Mouse (Mus musculus) ES-E14 (cell line): ENCODE data around the gene Plekhg1. TPM values are rescaled to one million over a fixed set of nuclear protein-coding genes. Genes with fewer than 3 reads are reported as not detected.

Source experiments
- DNase-seq: peaks from one replicate; pipeline ENCODE4 v3.0.0-alpha.2; 2013; ENCODE audit warnings: low read depth, low spot score
- H3K27ac ChIP-seq: 2 replicates; pipeline ENCODE4 v1.5.1; 2012; ENCODE audit warnings: low read depth, mild to moderate bottlenecking, low read length, moderate library complexity, mixed read lengths; ENCODE audit not compliant: poor library complexity, insufficient read depth, severe bottlenecking
- H3K36me3 ChIP-seq: 2 replicates; pipeline ENCODE4 v1.6.1; 2012; ENCODE audit warnings: mild to moderate bottlenecking, low read length, moderate library complexity, mixed read lengths; ENCODE audit not compliant: control insufficient read depth, poor library complexity, insufficient read depth, severe bottlenecking
- H3K4me1 ChIP-seq, 2 experiments: fragments of 150-350 bp in 1 of 2; sonication (generic) in 1 of 2; 2 replicates each; pipeline ENCODE4 v1.6.1; 2012; ENCODE audit warnings: low read length in 2 of 2, mild to moderate bottlenecking in 1 of 2, mixed read lengths in 1 of 2; ENCODE audit not compliant: control insufficient read depth in 2 of 2, insufficient read depth in 2 of 2, poor library complexity in 1 of 2
- H3K4me3 ChIP-seq, 2 experiments: fragments of 150-350 bp in 1 of 2; sonication (generic) in 1 of 2; 2 replicates each; pipeline ENCODE4 v1.5.1; 2012; ENCODE audit warnings: low read length in 2 of 2, low read depth in 1 of 2, mild to moderate bottlenecking in 1 of 2, mixed read lengths in 1 of 2; ENCODE audit not compliant: insufficient read depth in 1 of 2, poor library complexity in 1 of 2, severe bottlenecking in 1 of 2
- H3K9ac ChIP-seq: 2 replicates; pipeline ENCODE4 v1.6.1; 2012; ENCODE audit warnings: low read depth, mild to moderate bottlenecking, low read length, mixed read lengths; ENCODE audit not compliant: poor library complexity, insufficient read depth, severe bottlenecking
- H3K9me3 ChIP-seq: fragments of 150-350 bp; sonication (generic); 2 replicates; pipeline ENCODE4 v1.6.1; 2012; ENCODE audit warnings: low read depth, mild to moderate bottlenecking, low read length; ENCODE audit not compliant: control insufficient read depth, insufficient read depth
- CHD2 ChIP-seq: IDR thresholded peaks from 2 replicates; pipeline ENCODE4 v1.6.1; 2014; ENCODE audit warnings: mild to moderate bottlenecking, low read depth, low read length, inconsistent platforms
- HCFC1 ChIP-seq: IDR thresholded peaks from 2 replicates; pipeline ENCODE4 v1.6.1; 2012; ENCODE audit warnings: low read length, inconsistent platforms, borderline replicate concordance; ENCODE audit not compliant: insufficient read depth
- MAFK ChIP-seq: IDR thresholded peaks from 2 replicates; pipeline ENCODE4 v1.6.1; 2014; ENCODE audit warnings: mild to moderate bottlenecking, low read depth, low read length, inconsistent platforms; ENCODE audit not compliant: insufficient read depth
- ZC3H11A ChIP-seq: IDR thresholded peaks from 2 replicates; pipeline ENCODE4 v1.6.1; 2012; ENCODE audit warnings: low read depth, mild to moderate bottlenecking, inconsistent platforms, low read length, borderline replicate concordance
- ZNF384 ChIP-seq: IDR thresholded peaks from 2 replicates; pipeline ENCODE4 v1.6.1; 2012; ENCODE audit warnings: low read depth, low read length, inconsistent platforms
- in situ Hi-C, 2 experiments: fragments of 600-800 bp; cut with MboI; formaldehyde crosslinking; loops; one replicate each; pipeline ENCODE4 v1.15.1; 2025; ENCODE audit warnings: low sequenced_read_pairs in 2 of 2, inconsistent platforms in 1 of 2; ENCODE audit not compliant: unreplicated experiment in 2 of 2
- total RNA-seq: library from RNA; depleted of rRNA; stranded (reverse); fragments of 300-350 nt; gene quantifications from 2 replicates; pipeline ENCODE4 v1.2.3, GENCODE M21; 2012

The Plekhg1 gene
- total RNA-seq, 1 experiment, result 8.8 TPM

DNA sequence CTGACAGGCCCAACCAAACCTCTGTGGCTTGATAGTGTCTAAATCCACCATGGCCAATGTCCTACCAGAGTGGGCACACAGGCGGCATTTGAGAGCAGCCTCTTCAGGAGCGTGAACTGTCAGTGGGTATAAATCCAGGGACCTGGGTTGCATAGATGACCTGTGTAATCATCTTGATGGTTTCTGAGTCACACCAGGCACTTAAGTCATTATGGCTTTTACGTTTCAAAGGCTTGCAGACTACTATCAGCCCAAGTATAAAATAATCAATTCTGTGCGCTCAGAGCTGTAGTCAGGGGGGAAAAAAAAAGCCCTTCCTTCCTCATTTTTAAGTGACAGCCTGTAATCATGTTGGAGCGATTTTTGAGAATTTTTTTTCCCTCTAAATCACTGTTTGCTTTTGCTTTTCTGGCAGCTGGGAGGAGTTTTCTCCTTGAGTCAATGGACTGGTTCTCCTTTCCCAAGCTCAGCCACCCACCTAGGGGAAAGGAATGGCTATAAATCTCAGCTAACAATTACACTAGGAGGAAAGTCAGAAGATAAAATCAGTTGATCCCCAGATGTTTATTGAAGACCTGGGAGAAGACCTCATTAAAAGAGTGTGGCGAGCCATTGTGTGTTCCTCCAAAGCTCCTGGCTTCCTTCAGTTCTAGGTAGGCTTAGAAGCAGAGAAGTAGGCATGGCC lies 99.7 kb downstream of the Plekhg1 start:
- in situ Hi-C loops, result no loop called here
- H3K4me3 ChIP-seq, result no peak overlapping the region
- no peaks in the 10 kb centered on the region for H3K36me3 ChIP-seq
- no peak for DNase-seq
- 0 out of 4 replicates have a peak, but pooled peaks cover 0 to 3% of the 10 kb centered on the region in 2 experiments for H3K4me1 ChIP-seq
- H3K27ac ChIP-seq, result no peak overlapping the region
- no peaks in the 10 kb centered on the region for H3K9me3 ChIP-seq
- no peak overlapping the region for H3K9ac ChIP-seq
- TF ChIP-seq ZNF384 (no peak), ZC3H11A (no peak), CHD2 (no peak), MAFK (no peak), HCFC1 (no peak)

GRCm38 (mm10) chr10:3844430-3844829 lies 104.3 kb downstream of the Plekhg1 start:
- in situ Hi-C loops, result no loop called here
- Histone ChIP-seq H3K27ac (no peak overlapping the region), H3K9me3 (no peaks in the 10 kb centered on the region), H3K9ac (no peak overlapping the region), H3K36me3 (no peaks in the 10 kb centered on the region), H3K4me1 (0 out of 4 replicates have a peak, but pooled peaks cover 0 to 3% of the 10 kb centered on the region in 2 experiments), H3K4me3 (no peak overlapping the region)
- TF ChIP-seq MAFK (no peak), ZC3H11A (no peak), ZNF384 (no peak), HCFC1 (no peak), CHD2 (no peak)
- no peak for DNase-seq

DNA sequence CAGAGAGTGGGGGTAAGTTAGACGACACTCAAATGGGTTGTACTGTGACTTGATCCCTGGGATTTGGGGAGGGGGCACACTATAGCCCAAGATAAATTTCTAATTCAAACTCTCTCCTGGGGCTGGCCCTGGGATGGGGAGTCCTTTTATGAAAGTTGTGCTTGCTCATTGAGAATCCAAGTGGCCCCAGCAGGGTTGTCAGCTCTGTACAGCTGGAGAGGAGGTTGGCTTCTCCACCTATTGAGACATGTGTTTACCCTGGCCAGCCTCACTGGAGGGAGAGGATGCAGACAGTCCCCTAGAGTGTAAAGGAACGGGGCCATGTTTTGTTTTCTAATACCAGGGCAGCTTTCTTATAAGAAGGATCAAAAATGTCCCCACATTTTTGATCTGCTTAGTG lies 106.9 kb downstream of the Plekhg1 start:
- in situ Hi-C loops, result no loop called here
- H3K36me3 ChIP-seq, result no peaks in the 10 kb centered on the region
- H3K9ac ChIP-seq, result no peak overlapping the region
- no peaks in the 10 kb centered on the region for H3K9me3 ChIP-seq
- no peak for DNase-seq
- TF ChIP-seq ZC3H11A (no peak), MAFK (no peak), ZNF384 (no peak), HCFC1 (no peak), CHD2 (no peak)
- H3K27ac ChIP-seq, result no peak overlapping the region
- no peak overlapping the region for H3K4me3 ChIP-seq
- 0 out of 4 replicates have a peak, but pooled peaks cover 0 to 2% of the 10 kb centered on the region in 2 experiments for H3K4me1 ChIP-seq

GRCm38 (mm10) chr10:3851461-3851860 lies 111.3 kb downstream of the Plekhg1 start:
- no peak overlapping the region for H3K9ac ChIP-seq

More at GRCm38 (mm10) chr10:3851461-3851860, 111.3 kb downstream of the Plekhg1 start:
- peaks cover 6 to 9% of the 10 kb centered on the region in 2 experiments; a peak in 2 of 4 replicates for H3K4me1 ChIP-seq
- H3K27ac ChIP-seq, result no peak overlapping the region
- no peak overlapping the region for H3K4me3 ChIP-seq
- in situ Hi-C loops, result no loop called here
- H3K9me3 ChIP-seq, result no peaks in the 10 kb centered on the region
- TF ChIP-seq CHD2 (no peak), MAFK (no peak), ZNF384 (no peak)
- no peaks in the 10 kb centered on the region for H3K36me3 ChIP-seq
- DNase-seq, result no peak
